Mouse (Mus musculus) naive thymus-derived CD4-positive, alpha-beta T cell, adult 2 months (primary cell): ENCODE data around the gene Tcp11l2.

Source experiments
- DNase-seq: peaks from one replicate; pipeline ENCODE4 v3.0.0-alpha.2; 2011; ENCODE audit warnings: low read depth

The Tcp11l2 gene

DNA sequence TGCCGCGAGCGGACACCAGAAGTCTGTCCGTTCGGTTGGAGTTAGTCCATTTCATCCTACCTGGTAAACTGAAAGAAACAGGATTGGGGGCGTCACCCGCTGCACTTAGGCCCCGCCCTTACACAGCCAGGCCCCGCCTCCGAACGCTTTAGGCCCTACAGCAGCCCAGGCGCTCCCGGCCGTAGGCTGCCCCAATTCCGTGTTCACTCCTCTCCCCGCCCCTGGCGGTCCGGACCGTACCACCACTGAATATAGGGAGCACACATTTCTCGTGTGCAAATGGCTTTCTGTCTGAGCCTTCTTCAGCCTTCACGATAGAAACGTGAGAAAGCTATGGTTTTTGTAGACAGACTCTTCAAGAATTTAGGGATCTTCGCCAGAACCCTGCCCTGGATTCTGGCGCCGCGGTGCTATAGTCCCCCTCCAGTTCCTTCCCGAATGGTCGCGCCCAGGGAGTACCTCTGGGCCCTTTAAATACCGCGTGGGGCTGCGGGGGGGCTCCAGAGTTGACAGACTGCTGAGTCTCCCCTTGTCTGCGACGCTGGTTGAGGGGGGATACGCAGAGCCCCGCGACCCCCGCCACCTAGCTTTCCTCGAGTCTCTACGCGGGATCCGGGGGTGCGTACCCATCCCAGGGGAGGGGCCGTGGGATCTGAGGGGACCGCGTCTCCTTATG is at the start of gene Tcp11l2:
Gene Tcp11l2, plus strand, starts transcription at position 232 of the 676 bp plus-strand sequence.
- peak; percentile 98 for DNase-seq

DNA sequence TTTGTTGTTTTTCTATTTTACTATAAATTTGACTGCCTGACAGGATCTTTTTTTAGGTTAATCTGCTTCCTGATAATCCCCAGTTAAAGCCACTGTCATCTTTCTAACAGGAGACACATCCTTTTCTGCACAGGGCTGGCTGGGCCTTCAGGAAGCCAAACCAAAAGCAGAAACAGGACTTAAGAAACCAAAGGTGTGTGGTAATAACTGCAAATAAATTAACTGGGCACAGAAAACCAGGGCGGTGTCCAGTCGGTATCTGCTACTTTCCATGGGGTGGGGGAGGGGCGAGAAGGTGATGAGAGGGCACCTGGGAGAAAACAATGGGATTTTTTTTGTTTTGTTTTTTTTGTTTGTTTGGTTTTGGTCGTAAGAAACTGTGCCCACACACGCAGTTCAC is 49.4 kb upstream of the Tcp11l2 start:
- no peak for DNase-seq

DNA sequence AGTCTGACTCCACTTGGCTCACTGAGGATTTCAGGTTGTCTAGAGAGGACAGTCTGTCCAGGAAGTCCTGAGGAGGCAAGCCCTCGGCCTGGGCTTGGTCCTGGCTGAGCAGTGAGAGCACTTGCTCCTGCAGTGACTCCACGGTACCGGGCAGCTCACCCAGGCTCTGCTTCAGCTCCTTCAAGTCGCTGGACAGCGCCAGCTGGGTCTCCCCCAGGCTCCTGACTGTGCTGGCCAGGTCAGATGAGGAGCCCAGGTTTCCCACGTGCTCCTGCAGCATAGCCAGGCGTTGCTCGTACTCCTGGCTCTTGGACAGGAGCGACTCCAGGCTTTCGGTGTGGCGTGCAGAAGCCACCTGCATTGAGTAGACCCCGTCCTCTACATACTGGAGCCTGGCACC is 48.8 kb upstream of the Tcp11l2 start:
- DNase-seq: no peak

DNA sequence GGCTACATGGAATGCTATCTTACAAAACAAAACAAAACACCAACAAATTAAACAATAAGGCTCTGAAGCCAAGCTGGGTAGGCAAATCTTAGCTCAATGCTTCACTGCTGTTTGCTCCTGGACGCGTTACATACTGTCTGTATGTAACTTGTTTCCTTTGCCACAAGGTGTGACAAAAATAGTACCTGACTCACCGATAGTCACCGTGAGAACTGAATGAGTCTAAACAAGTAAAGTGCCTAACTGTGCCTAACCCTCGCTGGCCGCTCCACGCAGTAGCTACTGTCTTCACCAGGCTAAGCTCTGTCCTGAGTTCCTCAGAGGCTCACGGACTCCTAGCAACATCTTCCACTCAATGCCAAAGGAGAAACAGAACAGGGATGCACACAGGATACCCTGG is 46.0 kb upstream of the Tcp11l2 start:
- no peak for DNase-seq

DNA sequence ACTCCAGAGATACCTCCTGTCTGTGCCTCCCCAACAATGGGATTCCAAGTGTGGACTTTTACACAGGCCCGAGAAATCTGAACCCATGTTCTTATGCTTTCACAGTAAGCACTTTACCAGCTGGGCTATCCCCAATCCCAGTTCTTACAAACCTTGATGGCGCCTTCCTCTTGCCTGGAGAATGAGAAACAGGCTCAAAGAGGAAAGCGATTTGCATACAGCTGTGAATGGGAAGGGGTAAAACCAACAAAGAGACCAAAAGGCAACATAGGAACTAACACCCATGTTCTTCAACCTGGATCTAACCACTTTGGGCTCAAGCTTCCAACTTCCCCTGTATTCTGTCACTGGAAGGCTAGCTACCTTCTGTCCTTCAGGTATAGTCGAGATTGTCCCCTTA is 44.9 kb upstream of the Tcp11l2 start:
- no peak for DNase-seq

DNA sequence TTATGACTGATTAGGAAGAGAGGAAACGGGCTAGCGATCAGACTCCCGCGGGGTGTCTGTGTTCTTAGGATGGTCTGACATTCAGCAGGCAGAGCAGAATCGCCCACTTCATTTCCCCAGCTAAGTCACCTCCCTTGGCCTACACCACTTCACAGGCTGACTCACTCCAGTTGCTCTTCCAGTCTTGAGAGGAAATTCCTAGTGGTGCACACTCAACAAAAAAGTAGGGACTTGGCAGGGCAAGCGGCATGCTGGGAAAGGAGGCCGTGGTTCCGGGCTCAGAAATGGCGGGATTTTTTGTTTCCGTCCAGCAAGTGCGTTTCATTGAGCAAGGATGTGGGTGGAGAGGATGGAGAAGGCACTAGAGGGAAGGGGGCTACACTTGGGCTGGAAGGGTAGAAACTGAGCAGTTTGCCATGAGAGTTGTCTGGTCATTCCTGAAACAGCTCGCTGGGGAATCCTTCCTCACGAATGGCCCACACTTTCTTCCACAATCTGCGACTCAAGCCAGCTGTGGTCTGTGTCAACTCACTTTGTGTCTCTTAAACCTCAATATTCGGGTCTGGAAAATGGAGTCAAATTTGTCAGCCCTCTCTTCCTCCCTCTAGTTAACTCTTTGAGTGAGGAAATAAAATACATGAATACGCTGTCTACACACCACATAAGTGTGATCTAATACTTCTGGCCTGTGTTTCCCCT is 44.1 kb upstream of the Tcp11l2 start:
- no peak for DNase-seq

DNA sequence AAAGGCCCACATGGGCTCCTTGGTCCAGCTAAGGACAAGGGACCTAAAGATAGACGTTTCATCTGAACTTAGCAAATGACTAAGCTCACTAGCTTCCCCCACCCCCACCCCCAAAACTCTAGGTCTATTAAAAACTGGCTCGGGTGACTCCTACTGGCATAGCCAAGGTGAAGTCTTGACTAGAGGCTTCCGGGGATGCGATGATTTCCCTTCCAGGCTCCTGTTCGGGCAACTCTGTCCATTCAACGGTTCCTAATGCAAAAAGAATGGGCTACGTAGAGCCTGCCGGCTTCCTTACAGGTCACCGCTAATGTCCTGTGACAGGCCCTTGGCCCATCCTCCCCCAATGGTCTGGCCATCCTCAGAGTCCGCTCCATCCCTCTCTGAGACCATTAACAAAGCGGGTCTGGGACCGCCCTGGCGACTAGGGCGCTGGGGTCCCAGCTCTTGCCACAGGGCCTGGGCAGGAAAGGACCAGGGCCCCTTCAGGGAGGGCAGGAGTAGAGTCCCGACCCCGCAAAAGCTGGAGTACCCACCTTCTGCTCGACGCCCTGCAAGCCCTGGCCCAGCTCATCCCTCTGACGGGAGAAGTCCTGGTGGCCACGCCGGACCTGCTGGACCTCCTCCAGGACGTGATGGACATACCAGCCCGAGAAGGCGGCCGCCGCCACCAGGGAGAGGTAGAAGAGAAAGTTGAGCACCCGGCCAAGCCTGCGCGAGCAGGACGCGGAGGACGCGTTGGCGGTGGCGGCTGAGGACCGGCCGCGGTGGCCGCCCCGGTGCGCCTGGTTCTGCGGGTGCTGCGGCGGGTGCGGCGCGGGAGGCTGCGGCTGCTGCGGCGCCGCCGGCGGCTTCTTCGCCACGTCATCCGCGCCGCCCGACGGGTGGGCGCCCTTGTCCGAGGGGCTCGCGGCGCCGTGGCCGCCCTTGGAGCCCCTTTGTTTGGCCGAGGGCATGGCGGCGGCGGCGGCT is 43.2 kb upstream of the Tcp11l2 start:
- peak; percentile 31 for DNase-seq

DNA sequence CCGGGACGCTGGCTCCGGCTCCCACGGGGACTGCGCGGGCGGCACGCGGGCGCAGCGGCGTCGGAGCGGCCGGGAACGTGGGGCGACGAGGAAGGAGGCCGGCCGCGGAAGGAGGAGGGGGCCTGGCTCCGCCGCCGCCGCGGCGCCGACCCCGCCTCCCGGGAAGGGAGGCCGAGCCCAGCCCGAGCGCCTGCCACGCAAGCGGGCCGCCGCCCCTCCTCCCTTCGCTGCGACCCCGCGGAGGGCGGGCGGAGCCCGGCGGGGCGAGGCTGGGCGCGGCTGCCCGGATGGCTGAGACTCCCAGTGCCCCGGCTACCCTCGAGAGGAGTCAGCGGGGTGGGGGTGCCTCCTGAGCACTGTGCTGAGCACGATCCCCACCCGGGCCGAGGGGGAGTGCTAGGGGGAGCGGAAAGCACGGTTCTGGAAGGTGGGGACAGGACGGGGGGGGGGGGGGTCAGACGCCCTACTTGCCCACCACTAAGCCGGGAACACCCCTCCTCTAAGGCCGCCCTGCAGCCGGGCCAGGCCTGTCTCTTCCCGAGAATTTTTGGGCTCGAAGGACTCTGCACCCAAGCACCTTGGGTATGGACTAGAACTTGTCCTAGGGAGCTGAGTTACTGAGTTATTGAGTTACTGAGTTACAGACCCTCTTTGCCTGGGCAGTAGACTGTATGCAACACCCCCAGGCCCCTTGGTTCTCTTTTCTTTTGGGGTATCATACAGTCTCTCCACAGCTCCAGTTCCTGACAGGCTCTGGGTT is 42.3 kb upstream of the Tcp11l2 start, which contains the start of gene Ckap4:
Gene Ckap4, minus strand, starts transcription at position 151 of the 760 bp plus-strand sequence.
- peak; percentile 57 for DNase-seq

DNA sequence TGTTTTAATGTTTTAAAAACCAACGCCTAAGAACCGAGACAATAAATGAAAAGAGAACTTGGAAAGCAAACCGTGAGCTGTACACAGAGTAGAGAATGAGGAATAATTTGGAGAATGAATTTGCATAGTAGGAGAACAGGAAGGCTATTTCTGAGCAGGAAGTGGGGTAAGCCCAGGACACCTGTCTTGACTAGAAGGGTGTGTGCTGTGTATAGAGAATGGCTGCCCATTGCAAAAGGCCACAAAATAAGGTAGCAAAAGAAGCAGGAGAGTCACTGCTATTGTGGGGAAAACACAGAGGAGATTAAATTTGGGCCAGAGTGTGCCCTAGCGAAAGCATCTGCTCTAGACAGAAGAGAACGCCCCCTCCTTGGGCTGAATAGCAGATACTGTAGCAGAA is 41.0 kb upstream of the Tcp11l2 start:
- no peak for DNase-seq

DNA sequence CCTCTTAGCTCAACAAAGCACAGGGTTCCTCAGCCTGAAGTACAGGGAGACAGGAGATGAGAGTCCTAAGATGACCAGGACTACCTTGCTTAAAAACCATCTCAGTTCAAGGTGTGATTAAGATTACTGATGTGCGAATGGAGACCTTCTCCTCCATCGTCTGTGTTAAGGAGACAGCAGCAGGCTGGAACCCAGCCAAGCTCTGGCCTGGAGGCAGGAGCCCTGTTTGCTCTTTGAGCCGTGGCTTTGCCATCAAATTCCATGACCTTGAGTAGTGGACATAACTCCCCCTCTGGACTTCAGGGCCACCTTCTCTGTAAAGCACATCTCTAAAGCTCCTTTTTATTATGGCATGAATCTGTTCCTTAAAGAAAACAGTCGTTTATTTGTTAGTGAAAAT is 40.6 kb upstream of the Tcp11l2 start:
- no peak for DNase-seq

DNA sequence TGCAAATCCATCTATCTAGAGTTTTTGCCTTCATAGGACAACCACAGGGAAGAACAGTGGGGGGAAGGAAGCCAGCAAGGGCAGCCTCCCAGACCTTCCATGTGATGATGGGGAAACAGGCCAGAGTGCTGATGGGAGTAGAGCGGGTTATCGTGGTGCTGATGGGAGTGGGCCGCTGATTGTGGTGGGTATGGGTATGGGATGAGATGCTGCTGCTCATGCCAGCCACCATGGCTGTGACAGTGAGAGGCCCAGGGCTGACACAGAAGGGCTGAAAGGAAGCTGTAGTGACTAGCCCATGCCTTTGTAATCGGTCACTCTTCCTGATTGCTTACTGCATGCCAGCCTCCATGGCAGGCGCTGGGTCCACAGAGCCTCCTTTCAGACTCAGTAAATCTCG is 36.8 kb upstream of the Tcp11l2 start:
- no peak for DNase-seq

DNA sequence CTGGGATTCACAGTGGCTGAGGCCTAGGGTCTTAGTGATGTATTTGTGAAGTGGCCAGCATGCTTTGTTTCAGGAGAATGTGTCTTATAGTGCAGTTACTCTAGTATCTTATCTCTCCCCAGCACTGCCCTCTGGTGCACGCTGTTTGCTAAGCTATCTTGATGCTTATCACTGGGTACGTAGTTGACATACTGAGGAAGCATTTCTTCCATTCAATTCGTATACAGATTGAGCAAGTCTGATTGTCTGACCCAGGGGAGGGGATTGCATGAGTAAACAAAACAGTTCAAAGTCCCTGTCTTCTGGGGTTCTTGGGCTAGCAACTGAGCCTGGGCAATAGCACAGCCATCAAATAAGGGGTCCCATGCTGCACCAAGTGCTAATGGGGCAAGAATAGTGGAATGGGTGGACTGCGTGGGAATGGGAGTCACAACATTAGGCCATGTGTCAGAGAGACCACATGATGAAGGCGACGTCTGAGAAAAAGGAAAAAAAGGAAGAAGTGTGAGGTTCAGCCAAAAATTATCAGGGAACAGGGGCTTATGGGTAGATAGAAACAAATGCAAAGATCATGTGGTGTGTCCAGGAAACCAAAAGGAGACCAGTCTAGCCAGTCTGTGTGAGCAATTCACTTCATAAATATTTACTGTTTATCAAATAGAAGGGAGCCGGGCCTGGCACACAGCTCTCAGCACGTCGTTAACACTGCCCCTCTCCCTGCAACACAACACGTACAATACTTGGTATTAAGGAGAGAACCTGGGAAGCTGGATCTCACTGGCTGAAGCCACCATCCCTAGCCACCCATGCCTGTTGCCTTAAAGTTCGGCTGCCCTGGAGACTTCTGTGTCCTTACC is 33.4 kb upstream of the Tcp11l2 start:
- DNase-seq: no peak

DNA sequence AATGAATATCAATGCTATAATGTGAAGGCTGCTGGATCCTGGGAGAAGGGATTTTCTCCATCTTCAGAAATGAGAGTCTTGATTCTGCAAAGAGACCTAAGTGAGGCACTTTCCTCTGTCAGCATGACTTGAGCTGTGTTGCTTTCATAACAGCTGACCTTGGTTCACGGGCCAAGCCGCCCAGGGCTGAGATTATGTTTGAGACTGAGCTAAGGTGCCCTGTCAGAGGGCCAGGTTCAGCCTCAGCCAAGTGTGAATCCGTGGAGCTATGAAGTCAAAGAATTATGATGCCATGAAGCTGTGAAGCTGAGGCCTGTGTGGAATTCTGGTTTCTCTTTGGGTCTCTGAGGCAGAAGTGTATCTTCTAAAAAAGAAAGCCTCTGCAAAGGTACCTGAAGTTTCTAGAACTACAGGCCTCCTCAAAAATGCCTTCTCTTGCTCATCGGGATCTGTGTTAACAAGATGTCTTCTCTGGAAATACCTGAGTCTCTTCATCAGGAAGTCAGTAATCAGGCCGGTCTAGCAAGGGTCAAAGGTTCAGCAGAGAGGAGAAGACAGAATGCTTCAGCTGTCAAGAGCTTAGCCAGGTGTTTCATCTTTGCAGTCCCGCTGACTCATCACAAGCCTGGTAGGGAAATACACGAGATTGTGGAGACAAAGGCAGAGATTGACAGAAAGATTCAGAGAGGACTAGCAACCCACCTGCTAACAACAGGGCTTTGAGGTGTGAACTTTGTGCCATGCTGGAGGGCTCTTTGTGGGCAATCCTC is 31.4 kb upstream of the Tcp11l2 start:
- no peak for DNase-seq

DNA sequence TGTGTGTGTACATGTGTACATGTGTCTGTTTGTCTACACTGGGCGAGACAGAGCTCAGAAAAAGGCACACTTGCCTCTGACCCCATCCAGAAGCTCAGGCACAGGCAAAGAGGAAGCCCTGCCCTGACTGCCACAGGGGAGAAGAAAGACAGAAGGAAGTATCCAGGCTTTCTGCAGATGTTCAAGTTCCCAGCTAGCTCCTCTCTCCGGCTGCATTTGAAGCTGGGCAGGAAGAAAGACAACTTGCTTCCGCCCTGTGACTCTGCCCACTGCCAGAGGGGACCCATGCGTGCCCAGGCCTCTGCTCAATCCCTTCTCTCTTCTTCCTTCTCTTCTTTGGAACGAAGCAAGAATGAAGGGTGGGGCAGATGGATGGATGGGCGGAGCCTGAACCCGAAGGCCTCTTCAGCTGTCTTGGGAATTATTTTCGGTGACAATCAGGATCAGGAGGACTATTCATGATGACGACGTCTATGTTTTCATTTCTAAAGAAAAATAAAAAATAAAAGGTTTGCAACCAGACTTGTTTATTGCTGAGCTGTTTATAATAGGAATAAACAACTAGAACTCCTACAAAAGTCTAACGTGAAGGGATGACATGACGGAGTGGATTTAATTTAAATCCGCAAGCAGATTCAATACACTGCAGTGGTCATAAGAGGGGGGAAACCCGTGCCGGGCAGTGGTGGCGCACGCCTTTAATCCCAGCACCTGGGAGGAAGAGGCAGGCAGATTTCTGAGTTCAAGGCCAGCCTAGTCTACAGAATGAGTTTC is 27.1 kb upstream of the Tcp11l2 start:
- no peak for DNase-seq

DNA sequence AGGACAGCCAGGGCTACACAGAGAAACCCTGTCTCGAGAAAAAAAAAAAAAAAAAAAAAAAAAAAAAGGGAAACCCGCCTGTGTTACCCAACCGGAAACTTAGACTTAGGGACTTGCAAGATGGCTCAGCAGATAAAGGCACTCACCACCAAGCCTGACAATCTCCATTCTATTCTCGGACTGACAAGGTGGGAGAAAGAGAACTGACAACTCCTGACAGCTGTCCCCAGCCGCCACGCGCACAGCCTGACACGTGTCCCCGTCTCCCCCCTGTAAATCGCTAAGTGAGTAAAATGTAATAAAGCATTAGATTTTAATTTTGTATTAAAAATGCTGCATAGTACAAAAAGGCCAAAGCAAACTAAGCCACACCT is 26.5 kb upstream of the Tcp11l2 start:
- DNase-seq: no peak

DNA sequence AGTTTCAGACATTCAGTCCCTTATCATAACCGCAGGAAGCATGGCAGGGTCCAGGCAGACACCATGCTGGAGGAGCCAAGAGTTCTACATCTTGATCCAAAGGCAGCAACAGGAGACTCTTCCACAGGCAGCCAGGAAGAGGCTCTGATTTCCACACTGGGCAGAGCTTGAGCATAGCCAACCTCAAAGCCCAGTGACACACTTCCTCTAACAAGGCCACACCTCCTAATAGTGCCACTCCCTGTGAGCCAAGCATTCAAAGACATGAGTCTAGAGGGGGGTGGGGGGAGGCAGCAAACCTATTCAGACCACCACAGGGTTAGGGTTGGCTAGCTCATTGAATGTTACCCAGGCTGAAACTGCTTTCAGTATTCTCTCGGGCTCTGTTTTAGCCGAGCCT is 24.6 kb upstream of the Tcp11l2 start:
- DNase-seq: no peak

DNA sequence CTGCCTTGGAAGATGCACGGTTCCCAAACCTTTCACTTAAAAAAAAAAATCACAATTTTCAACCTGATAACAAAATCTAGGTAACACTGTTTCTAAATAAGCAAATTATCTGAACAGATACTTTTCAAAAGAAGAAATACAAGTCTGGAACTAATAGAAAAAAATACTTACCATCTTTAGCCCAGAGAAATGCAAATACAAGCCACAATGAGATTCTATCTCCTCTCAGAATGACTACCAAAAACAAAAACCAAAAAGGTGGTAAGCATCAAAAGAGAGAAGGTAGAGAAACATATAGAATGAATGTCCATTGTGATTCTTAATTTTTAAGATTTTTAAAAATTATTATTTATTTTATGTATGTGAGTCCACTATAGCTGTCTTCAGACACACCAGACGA is 23.9 kb upstream of the Tcp11l2 start:
- no peak for DNase-seq

DNA sequence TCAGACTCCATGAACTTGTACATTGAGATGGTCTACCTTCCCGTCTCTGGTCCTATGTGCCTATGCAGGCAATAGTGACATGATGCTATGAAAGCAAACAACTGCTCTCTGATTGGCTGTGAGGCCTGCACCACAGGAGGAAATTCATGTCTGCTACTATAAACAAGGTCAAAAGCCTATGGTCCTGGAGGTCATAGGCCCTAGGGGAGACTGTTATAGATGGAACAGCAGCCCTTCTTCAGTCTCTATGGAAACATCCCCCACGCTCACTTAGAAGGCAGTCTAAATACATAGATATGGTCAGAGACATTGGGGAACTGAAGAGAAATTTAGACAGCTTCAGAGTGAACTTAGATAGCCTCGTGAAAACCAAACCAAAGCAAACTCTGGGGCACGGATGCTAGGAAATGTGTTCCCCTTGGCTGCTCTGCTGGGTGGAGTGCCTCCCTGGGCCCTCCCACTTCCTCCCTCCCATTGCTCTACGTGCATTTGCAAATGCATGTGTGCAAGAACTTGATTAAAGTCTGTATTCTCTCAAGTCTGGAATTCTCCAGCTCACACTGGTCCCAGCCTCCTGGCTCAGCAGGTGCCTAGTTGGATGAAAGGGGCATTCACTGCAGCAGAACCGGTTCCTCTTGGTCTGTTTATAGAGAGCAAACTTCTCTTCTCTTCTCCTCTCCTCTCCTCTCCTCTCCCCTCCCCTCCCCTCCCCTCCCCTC is 22.0 kb upstream of the Tcp11l2 start:
- peak; percentile 35 for DNase-seq

DNA sequence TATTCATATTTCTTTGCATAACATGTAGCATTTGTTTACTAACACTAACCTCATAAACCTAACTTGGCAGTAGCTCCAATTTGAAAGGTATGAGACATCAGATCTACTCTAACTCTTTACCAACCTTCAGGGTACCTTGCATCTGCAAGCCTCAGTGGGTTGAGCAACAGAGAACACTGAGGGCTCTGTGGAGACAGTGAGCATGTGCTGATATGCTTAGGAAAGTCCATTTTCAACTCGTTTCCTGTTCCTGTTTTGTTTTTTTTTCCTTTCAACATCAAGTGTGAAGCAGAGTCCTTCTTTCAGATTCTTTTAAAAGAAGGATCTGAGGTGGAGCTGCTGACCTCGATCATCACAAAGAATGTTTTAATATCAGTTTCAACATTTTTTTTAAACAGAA is 20.3 kb upstream of the Tcp11l2 start:
- DNase-seq: no peak
